Mouse (Mus musculus): ENCODE data around the gene Gm2431.

- TF ChIP-seq CTCF (IDR thresholded peaks at IDR 0.05; ENCODE audit: low read depth, low read length) (no peak), POLR2A (IDR thresholded peaks at IDR 0.05; ENCODE audit: insufficient read depth, low read length) (peak; percentile 18), EP300 (IDR thresholded peaks at IDR 0.05; ENCODE audit: insufficient read depth, low read depth, low read length) (0 out of 2 replicates have a peak, but pooled peaks have one; percentile 52)
Observed at GRCm38 (mm10) chr7:142231540-142231939, 26.6 kb downstream of the Gm2431 start.

All from ES-Bruce4 (cell line).